ENCODE assay signal across 11 mouse cellular contexts in the genomic region with DNA sequence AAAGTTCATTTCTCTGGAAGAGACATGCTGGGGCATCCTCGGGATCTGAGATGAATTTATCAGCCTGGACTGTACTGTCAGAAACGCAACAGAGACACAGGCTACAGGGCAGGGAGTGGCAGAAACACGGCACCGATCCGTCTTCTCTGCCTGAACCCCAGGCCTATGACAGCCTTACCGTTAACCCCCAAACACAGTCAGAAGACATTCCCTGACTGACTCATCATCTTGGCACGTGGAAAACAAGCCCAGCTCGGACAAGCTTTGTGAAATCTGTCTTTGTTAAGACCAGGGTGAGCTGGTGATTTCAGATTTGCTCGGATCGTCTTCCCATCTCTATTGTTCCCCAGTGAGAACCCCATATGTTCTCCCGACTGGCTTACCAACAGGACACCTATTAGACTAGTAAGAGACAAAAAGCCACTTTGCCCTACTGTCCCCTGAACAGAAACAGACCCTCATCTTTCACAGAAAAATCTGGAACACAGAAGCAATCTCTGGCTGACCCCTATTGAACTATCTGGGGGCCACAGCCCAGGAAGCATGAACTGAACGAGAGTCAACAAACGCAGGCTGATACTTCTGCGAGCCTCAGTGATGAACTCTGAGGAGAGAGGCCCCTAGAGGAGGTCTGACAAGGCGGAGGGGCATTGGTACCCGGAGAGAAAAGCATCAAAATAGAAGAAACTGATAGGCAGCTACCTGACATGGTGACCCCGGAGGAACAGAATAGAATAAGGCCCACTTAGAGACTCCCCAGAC. TPM values are rescaled to one million over a fixed set of nuclear protein-coding genes. Genes with fewer than 3 reads are reported as not detected.
DNase-seq lines count a peak whose midpoint lies in the region; ATAC-seq and TF ChIP-seq lines count a peak whose summit lies in the region.
"Had no signal": no experiment of that assay in that cellular context is flagged by ENCODE, and none has a peak within 500 bp of the region (broad histone marks: within the 10 kb centered on the region; RNA-seq: fewer than 3 reads in every experiment).

No protein-coding gene starts in this region.

- H3K4me3 ChIP-seq in liver, adult 2 months (ENCODE audit: insufficient read depth, low read depth, low read length): no peak overlapping the region
- no peak overlapping the region for H3K4me3 ChIP-seq in liver, embryonic 11.5 days (ENCODE audit: low read depth, low read length)
- H3K4me3 ChIP-seq in hindbrain, embryonic 10.5 days: no peak overlapping the region
- H3K4me3 ChIP-seq in myocyte: no peak overlapping the region
- H3K4me3 ChIP-seq in kidney, embryonic 16.5 days (ENCODE audit: low read length): no peak overlapping the region

- DNase-seq in liver, adult 2 months (ENCODE audit: extremely low read depth, low read depth, low spot score): peak; percentile 13
- DNase-seq in liver, embryonic 11.5 days (ENCODE audit: low spot score): no peak
- DNase-seq in cerebellum, adult 9-11 months: peak; percentile 69
- DNase-seq in hindbrain, embryonic 10.5 days (ENCODE audit: low spot score): peak; percentile 27
- no peak for DNase-seq in urinary bladder, adult 18-20 months (ENCODE audit: low spot score in 2 of 2)
- DNase-seq in adrenal gland, postnatal 14 days: no peak
- DNase-seq: adrenal gland, postnatal 25 days; heart, postnatal 36 days had no signal

- no peaks in the 10 kb centered on the region for H3K27me3 ChIP-seq in liver, adult 2 months (ENCODE audit: control insufficient read depth, insufficient read depth, low read length)
- H3K27me3 ChIP-seq in liver, embryonic 11.5 days (replicated peaks; ENCODE audit: control insufficient read depth, insufficient read depth, low read length): no peaks in the 10 kb centered on the region
- H3K27me3 ChIP-seq in hindbrain, embryonic 10.5 days (ENCODE audit: insufficient read depth, poor library complexity, severe bottlenecking): no peaks in the 10 kb centered on the region; the same call in 1 of the 2 replicates
- no peaks in the 10 kb centered on the region for H3K27me3 ChIP-seq in myocyte (ENCODE audit: control insufficient read depth, insufficient read depth, insufficient read length)
- no peaks in the 10 kb centered on the region for H3K27me3 ChIP-seq in kidney, embryonic 16.5 days (ENCODE audit: insufficient read depth, low read length)

- H3ac ChIP-seq in myocyte (ENCODE audit: control insufficient read depth, insufficient read length): no peak overlapping the region

- no peak for TF ChIP-seq CTCF in liver, adult 2 months (IDR thresholded peaks at IDR 0.05; ENCODE audit: low read depth, low read length)

- no peak overlapping the region for H3K4me2 ChIP-seq in liver, embryonic 11.5 days
- peak overlapping the region; percentile 81 for H3K4me2 ChIP-seq in myocyte (ENCODE audit: low read depth)
- H3K4me2 ChIP-seq in kidney, embryonic 16.5 days (replicated peaks; ENCODE audit: low read depth, low read length): no peak overlapping the region

- no peaks in the 10 kb centered on the region for H3K36me3 ChIP-seq in liver, adult 2 months (ENCODE audit: control insufficient read depth, insufficient read depth, low read length)
- H3K36me3 ChIP-seq in liver, embryonic 11.5 days (ENCODE audit: control insufficient read depth, insufficient read depth, low read length): no peaks in the 10 kb centered on the region
- H3K36me3 ChIP-seq in hindbrain, embryonic 10.5 days: no peaks in the 10 kb centered on the region
- no peaks in the 10 kb centered on the region for H3K36me3 ChIP-seq in myocyte (ENCODE audit: control insufficient read depth, insufficient read depth)
- no peaks in the 10 kb centered on the region for H3K36me3 ChIP-seq in kidney, embryonic 16.5 days (ENCODE audit: insufficient read depth, low read length)

- H3K9ac ChIP-seq in liver, adult 2 months (ENCODE audit: low read depth, low read length): no peak overlapping the region
- H3K9ac ChIP-seq in liver, embryonic 11.5 days (ENCODE audit: low read depth, low read length): no peak overlapping the region
- H3K9ac ChIP-seq in kidney, embryonic 16.5 days (replicated peaks; ENCODE audit: low read length): no peak overlapping the region

- TF ChIP-seq POLR2A in liver, adult 2 months (IDR thresholded peaks at IDR 0.05; ENCODE audit: extremely low read depth, insufficient read depth, low read length): no peak
- peak; percentile 40 for TF ChIP-seq POLR2A in myocyte (IDR thresholded peaks at IDR 0.05; ENCODE audit: insufficient read length, low read depth)

- H3K9me3 ChIP-seq in liver, embryonic 11.5 days (ENCODE audit: control insufficient read depth, low read length): no peaks in the 10 kb centered on the region
- H3K9me3 ChIP-seq in hindbrain, embryonic 10.5 days: no peaks in the 10 kb centered on the region
- H3K9me3 ChIP-seq in kidney, embryonic 16.5 days (ENCODE audit: low read length): no peaks in the 10 kb centered on the region

- H3K27ac ChIP-seq in liver, adult 2 months (replicated peaks; ENCODE audit: insufficient read depth, low read depth, low read length): no peak overlapping the region
- no peak overlapping the region for H3K27ac ChIP-seq in liver, embryonic 11.5 days (ENCODE audit: low read depth, low read length)
- H3K27ac ChIP-seq in hindbrain, embryonic 10.5 days: peak overlapping the region; percentile 69
- no peak overlapping the region for H3K27ac ChIP-seq in kidney, embryonic 16.5 days (ENCODE audit: low read length)
- H3K27ac ChIP-seq: macrophage had no signal

- H3K4me1 ChIP-seq in liver, adult 2 months (ENCODE audit: control insufficient read depth, insufficient read depth, low read length): no peaks in the 10 kb centered on the region
- H3K4me1 ChIP-seq in liver, embryonic 11.5 days (replicated peaks; ENCODE audit: control insufficient read depth, insufficient read depth, low read length): no peaks in the 10 kb centered on the region
- peaks cover 40% of the 10 kb centered on the region for H3K4me1 ChIP-seq in hindbrain, embryonic 10.5 days (replicated peaks)
- peaks cover 3% of the 10 kb centered on the region; the same call in 1 of the 2 replicates for H3K4me1 ChIP-seq in kidney, embryonic 16.5 days (ENCODE audit: insufficient read depth, low read length)

- ATAC-seq in liver, embryonic 11.5 days (replicated peaks; ENCODE audit: low FRiP score): no peak
- ATAC-seq in kidney, embryonic 16.5 days (ENCODE audit: low FRiP score, low TSS enrichment): no peak

- 58% methylated on average over 17 of the region's 17 CpGs for WGBS in liver, adult 2 months
- 57% methylated on average over 17 of the region's 17 CpGs for WGBS in liver, embryonic 11.5 days
- 42% methylated on average over 17 of the region's 17 CpGs for whole genome bisulfite sequencing in hindbrain, embryonic 10.5 days
- 53% methylated on average over 17 of the region's 17 CpGs for WGBS in kidney, embryonic 16.5 days

- no peaks in the 10 kb centered on the region for H3K79me2 ChIP-seq in liver, adult 2 months (ENCODE audit: control insufficient read depth, insufficient read depth, low read length)
- H3K79me2 ChIP-seq in myocyte (ENCODE audit: control insufficient read depth, insufficient read depth): no peaks in the 10 kb centered on the region

TF ChIP-seq in myocyte, 11 proteins besides CTCF, POLR2A, EP300 and RAD21:
- peak in 1 of 3 experiments; percentile 41 for TF ChIP-seq MYOD1 (IDR thresholded peaks at IDR 0.05; ENCODE audit: control insufficient read depth in 1 of 3, insufficient read length in 2 of 3, low read depth in 2 of 3)
- peak in 1 of 3 experiments; percentile 10 for TF ChIP-seq MYOG (IDR thresholded peaks at IDR 0.05; ENCODE audit: control insufficient read depth in 1 of 3, insufficient read depth in 1 of 3, insufficient read length in 2 of 3, low read depth in 2 of 3)
- no peak for TF ChIP-seq E2F4 (IDR thresholded peaks at IDR 0.05; ENCODE audit: insufficient read depth)
- no peak for TF ChIP-seq REST (IDR thresholded peaks at IDR 0.05; ENCODE audit: insufficient read depth, insufficient read length)
- no peak for TF ChIP-seq POLR2AphosphoS2 (IDR thresholded peaks at IDR 0.05; ENCODE audit: insufficient read length, low read depth)
- no peak for TF ChIP-seq TCF3 (IDR thresholded peaks at IDR 0.05; ENCODE audit: insufficient read length, low read depth)
- peak; percentile 1 for TF ChIP-seq USF1 (IDR thresholded peaks at IDR 0.05; ENCODE audit: low read depth)

RNA-seq across cellular contexts. Expression of a gene that starts 55.9 kb away (rescaled TPM):
- 6.5 and 10.4 TPM in 2 replicates for total RNA-seq in liver, adult 2 months (2014; rRNA removed)
- polyA plus RNA-seq in liver, adult 2 months (2012; rRNA removed): 3.0 and 4.3 TPM in 2 replicates
- 12.8 and 14.1 TPM in 2 replicates for polyA plus RNA-seq in liver, embryonic 11.5 days (2014; fragmentation: Nextera tagmentation; extraction: Ambion mirVana)
- 22.0 and 25.9 TPM in 2 replicates for polyA plus RNA-seq in hindbrain, embryonic 10.5 days (2016; fragmentation: Nextera tagmentation; extraction: Ambion mirVana)
- 13.4 TPM for polyA plus RNA-seq in myocyte (2012; fragmentation: generic; extraction: Trizol)
- polyA plus RNA-seq in kidney, embryonic 16.5 days (2015; fragmentation: Nextera tagmentation; extraction: Ambion mirVana): 19.7 and 21.0 TPM in 2 replicates
- total RNA-seq in adrenal gland, postnatal 14 days (2021): 34.3 and 55.1 TPM in 2 replicates

Comparison
In these comparisons a context has a peak if more than half of its experiments do, and no peak if none do; other contexts are left out.
1. DNase-seq: peak in liver, adult 2 months (single experiment), cerebellum, adult 9-11 months (single experiment) and hindbrain, embryonic 10.5 days (single experiment); none in liver, embryonic 11.5 days (single experiment), urinary bladder, adult 18-20 months (0 of 2) and adrenal gland, postnatal 14 days (single experiment).